Mouse (Mus musculus): ENCODE data around the gene Qsox2. TPM values are rescaled to one million over a fixed set of nuclear protein-coding genes. Genes with fewer than 3 reads are reported as not detected.

Qsox2 gene
- polyA plus RNA-seq, 1 experiment: 15.3 TPM

GRCm38 (mm10) chr2:26266066-26266742, 28.9 kb upstream of the Qsox2 start:
- H3K27me3 ChIP-seq (replicated peaks; ENCODE audit: control insufficient read depth, insufficient read depth, low read length): no peaks in the 10 kb centered on the region
- no peak overlapping the region for H3K4me3 ChIP-seq (ENCODE audit: insufficient read depth, low read depth, low read length)
- WGBS: 79% methylated on average over 10 of the region's 10 CpGs
- DNase-seq: no peak
- no peaks in the 10 kb centered on the region for H3K36me3 ChIP-seq (ENCODE audit: control insufficient read depth, insufficient read depth, low read length)
- H3K27ac ChIP-seq (ENCODE audit: insufficient read depth, low read depth, low read length): no peak overlapping the region
- H3K4me1 ChIP-seq (ENCODE audit: control insufficient read depth, insufficient read depth, low read length): no peaks in the 10 kb centered on the region
- TF ChIP-seq CTCF (conservative IDR thresholded peaks at IDR 0.05; ENCODE audit: insufficient read depth, insufficient read length, low read depth, low read length) (no peak), POLR2A (IDR thresholded peaks at IDR 0.05; ENCODE audit: low read depth, low read length) (no peak)

DNA sequence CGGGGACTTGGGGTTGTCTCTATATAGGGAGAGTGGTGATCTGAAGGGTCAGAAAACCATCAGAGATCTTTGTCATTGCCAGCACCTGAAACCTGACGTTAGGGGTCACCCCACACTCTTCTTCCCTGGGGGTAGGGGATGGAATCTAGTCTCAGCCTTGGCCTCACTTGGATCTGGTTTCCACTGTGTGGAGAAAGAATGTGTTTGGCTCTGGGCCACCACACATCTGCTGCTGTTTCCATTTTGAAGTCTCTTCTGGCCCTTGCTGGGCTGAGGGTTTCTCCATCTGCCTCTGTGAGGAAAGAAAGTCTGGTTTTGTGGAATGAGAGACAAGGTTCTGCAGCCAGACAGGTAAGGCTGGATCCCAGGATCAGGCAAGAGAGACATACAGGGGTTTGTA, 27.8 kb upstream of the Qsox2 start:
- 64% methylated on average over 2 of the region's 2 CpGs for WGBS
- TF ChIP-seq POLR2A (IDR thresholded peaks at IDR 0.05; ENCODE audit: low read depth, low read length) (no peak), CTCF (conservative IDR thresholded peaks at IDR 0.05; ENCODE audit: insufficient read depth, insufficient read length, low read depth, low read length) (no peak)
- H3K4me3 ChIP-seq (ENCODE audit: insufficient read depth, low read depth, low read length): no peak overlapping the region
- no peaks in the 10 kb centered on the region for H3K36me3 ChIP-seq (ENCODE audit: control insufficient read depth, insufficient read depth, low read length)
- no peaks in the 10 kb centered on the region for H3K4me1 ChIP-seq (ENCODE audit: control insufficient read depth, insufficient read depth, low read length)
- H3K27me3 ChIP-seq (replicated peaks; ENCODE audit: control insufficient read depth, insufficient read depth, low read length): no peaks in the 10 kb centered on the region
- DNase-seq: no peak
- H3K27ac ChIP-seq (ENCODE audit: insufficient read depth, low read depth, low read length): no peak overlapping the region

GRCm38 (mm10) chr2:26264646-26265045, 27.3 kb upstream of the Qsox2 start:
- Histone ChIP-seq H3K27ac (ENCODE audit: insufficient read depth, low read depth, low read length) (no peak overlapping the region), H3K4me1 (ENCODE audit: control insufficient read depth, insufficient read depth, low read length) (no peaks in the 10 kb centered on the region), H3K4me3 (ENCODE audit: insufficient read depth, low read depth, low read length) (no peak overlapping the region), H3K36me3 (ENCODE audit: control insufficient read depth, insufficient read depth, low read length) (no peaks in the 10 kb centered on the region), H3K27me3 (replicated peaks; ENCODE audit: control insufficient read depth, insufficient read depth, low read length) (no peaks in the 10 kb centered on the region)
- 53% methylated on average over 4 of the region's 4 CpGs for WGBS
- TF ChIP-seq POLR2A (IDR thresholded peaks at IDR 0.05; ENCODE audit: low read depth, low read length): no peak
- TF ChIP-seq CTCF (conservative IDR thresholded peaks at IDR 0.05; ENCODE audit: insufficient read depth, insufficient read length, low read depth, low read length): no peak
- no peak for DNase-seq

DNA sequence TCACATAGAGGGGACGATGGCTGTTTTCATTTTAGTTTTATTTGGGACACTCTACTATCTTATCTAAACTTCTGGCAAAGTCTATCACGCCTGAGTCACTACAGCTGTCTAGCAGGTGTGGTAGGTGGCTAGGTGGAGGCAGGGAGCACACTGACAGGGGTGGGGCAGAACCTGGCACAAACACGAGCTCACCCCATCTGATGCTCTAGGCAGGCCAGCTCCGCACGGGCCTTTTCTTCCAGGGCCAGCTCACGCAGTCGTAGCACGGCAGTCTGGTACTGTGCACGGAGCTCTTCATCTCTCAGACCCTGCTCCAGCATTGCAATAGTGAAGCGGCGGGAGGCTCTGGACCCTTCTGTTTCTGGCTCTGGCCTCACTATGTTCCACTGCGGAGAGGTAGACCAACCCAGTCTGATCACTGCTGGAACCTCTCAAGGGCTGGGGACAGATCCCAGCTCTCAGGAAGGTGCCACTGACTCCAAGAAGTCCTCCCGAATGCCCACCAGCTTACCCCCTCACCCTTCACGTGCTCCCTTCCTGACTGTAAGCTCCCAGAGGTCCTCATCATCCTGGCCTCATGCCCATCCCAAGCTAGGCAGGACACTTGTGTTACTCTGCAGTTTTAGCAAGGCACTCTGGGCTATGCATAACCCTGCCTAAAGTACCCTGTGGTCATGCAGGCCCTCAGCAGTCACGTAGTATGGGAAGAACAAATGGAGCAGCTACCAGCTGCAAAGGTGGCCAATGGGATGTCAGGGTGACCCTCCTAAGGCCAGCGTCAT, 20.2 kb upstream of the Qsox2 start:
- no peaks in the 10 kb centered on the region for H3K4me1 ChIP-seq (ENCODE audit: control insufficient read depth, insufficient read depth, low read length)
- TF ChIP-seq POLR2A (IDR thresholded peaks at IDR 0.05; ENCODE audit: low read depth, low read length) (no peak), CTCF (conservative IDR thresholded peaks at IDR 0.05; ENCODE audit: insufficient read depth, insufficient read length, low read depth, low read length) (no peak)
- no peak overlapping the region for H3K4me3 ChIP-seq (ENCODE audit: insufficient read depth, low read depth, low read length)
- no peaks in the 10 kb centered on the region for H3K36me3 ChIP-seq (ENCODE audit: control insufficient read depth, insufficient read depth, low read length)
- no peak for DNase-seq
- 88% methylated on average over 16 of the region's 16 CpGs for WGBS
- no peaks in the 10 kb centered on the region for H3K27me3 ChIP-seq (replicated peaks; ENCODE audit: control insufficient read depth, insufficient read depth, low read length)
- H3K27ac ChIP-seq (ENCODE audit: insufficient read depth, low read depth, low read length): no peak overlapping the region

- no peak for DNase-seq
- Histone ChIP-seq H3K4me1 (ENCODE audit: control insufficient read depth, insufficient read depth, low read length) (no peaks in the 10 kb centered on the region), H3K27ac (ENCODE audit: insufficient read depth, low read depth, low read length) (no peak overlapping the region), H3K4me3 (ENCODE audit: insufficient read depth, low read depth, low read length) (no peak overlapping the region), H3K36me3 (ENCODE audit: control insufficient read depth, insufficient read depth, low read length) (no peaks in the 10 kb centered on the region), H3K27me3 (replicated peaks; ENCODE audit: control insufficient read depth, insufficient read depth, low read length) (no peaks in the 10 kb centered on the region)
- WGBS: 74% methylated on average over 4 of the region's 4 CpGs
- TF ChIP-seq POLR2A (IDR thresholded peaks at IDR 0.05; ENCODE audit: low read depth, low read length): no peak
Measured at GRCm38 (mm10) chr2:26254816-26255215, 17.5 kb upstream of the Qsox2 start.

DNA sequence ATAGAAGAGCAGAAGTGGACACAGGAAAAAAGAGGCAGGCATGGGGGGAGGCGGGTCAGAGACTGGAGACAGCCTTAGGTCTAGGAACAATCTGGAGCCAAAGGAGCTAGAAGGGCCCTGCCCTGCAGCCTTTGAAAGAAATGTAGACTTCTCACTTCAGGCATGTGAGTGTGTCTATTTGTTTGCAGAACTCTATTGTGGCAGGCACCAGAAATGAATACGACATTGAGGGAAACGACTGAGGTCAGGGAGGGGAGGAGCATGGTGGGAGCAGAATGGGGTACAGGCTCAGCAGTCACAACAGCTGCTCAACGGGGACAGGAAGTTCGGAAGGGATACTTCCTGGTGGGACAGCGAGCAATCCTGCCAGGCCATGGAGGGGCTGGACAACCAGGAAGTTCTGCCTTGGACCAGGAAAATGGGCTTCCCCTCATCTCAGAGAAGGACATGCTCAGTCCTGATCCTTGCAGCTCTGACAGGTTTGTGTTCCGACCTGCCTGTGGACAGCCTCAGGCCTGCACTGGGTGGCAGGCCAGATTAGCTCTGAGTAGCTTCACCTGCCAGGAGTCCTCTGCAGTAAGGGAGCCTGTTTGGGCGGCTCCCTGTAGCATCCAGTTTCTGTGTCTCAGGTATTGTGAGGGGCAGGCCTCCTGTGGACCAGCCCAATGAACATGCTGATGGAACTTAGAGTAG, 15.3 kb upstream of the Qsox2 start:
- Histone ChIP-seq H3K36me3 (ENCODE audit: control insufficient read depth, insufficient read depth, low read length) (no peaks in the 10 kb centered on the region), H3K4me3 (ENCODE audit: insufficient read depth, low read depth, low read length) (no peak overlapping the region), H3K27me3 (replicated peaks; ENCODE audit: control insufficient read depth, insufficient read depth, low read length) (no peaks in the 10 kb centered on the region), H3K27ac (ENCODE audit: insufficient read depth, low read depth, low read length) (no peak overlapping the region), H3K4me1 (ENCODE audit: control insufficient read depth, insufficient read depth, low read length) (no peaks in the 10 kb centered on the region)
- 52% methylated on average over 8 of the region's 8 CpGs for WGBS
- no peak for TF ChIP-seq CTCF (conservative IDR thresholded peaks at IDR 0.05; ENCODE audit: insufficient read depth, insufficient read length, low read depth, low read length)
- no peak for TF ChIP-seq POLR2A (IDR thresholded peaks at IDR 0.05; ENCODE audit: low read depth, low read length)
- DNase-seq: no peak

- H3K4me1 ChIP-seq (ENCODE audit: control insufficient read depth, insufficient read depth, low read length): no peaks in the 10 kb centered on the region
- no peak for TF ChIP-seq CTCF (conservative IDR thresholded peaks at IDR 0.05; ENCODE audit: insufficient read depth, insufficient read length, low read depth, low read length)
- TF ChIP-seq POLR2A (IDR thresholded peaks at IDR 0.05; ENCODE audit: low read depth, low read length): no peak
- no peaks in the 10 kb centered on the region for H3K27me3 ChIP-seq (replicated peaks; ENCODE audit: control insufficient read depth, insufficient read depth, low read length)
- 39% methylated on average over 3 of the region's 3 CpGs for WGBS
- no peak overlapping the region for H3K4me3 ChIP-seq (ENCODE audit: insufficient read depth, low read depth, low read length)
- H3K36me3 ChIP-seq (ENCODE audit: control insufficient read depth, insufficient read depth, low read length): no peaks in the 10 kb centered on the region
- no peak for DNase-seq
- no peak overlapping the region for H3K27ac ChIP-seq (ENCODE audit: insufficient read depth, low read depth, low read length)
Measured at GRCm38 (mm10) chr2:26247531-26247930, 10.2 kb upstream of the Qsox2 start.

All from kidney, adult 2 months (tissue).